Mouse (Mus musculus): Measurements from ENCODE around the gene Vmn2r5. TPM values are rescaled to one million over a fixed set of nuclear protein-coding genes. Genes with fewer than 3 reads are reported as not detected.
"Not testable (repeated sequence)": the region's sequence is repeated elsewhere in the genome, so short reads cannot be mapped to it uniquely, and the experiment has no call there.

Vmn2r5 gene
- polyA plus RNA-seq (2016; fragmentation: Nextera tagmentation; extraction: Ambion mirVana), result not detected in 2 replicates

GRCm38 (mm10) chr3:64509742-64510141 lies at the start of gene Vmn2r5:
Vmn2r5 (minus strand) TSS chr3:64509842.
- H3K27ac ChIP-seq (replicated peaks); H3K4me1 ChIP-seq; H3K36me3 ChIP-seq; H3K4me3 ChIP-seq; H3K27me3 ChIP-seq (ENCODE audit: low read depth, poor library complexity, severe bottlenecking); H3K9me3 ChIP-seq (replicated peaks); DNase-seq (ENCODE audit: low spot score): not testable (repeated sequence)
- WGBS, result 73% methylated on average over 1 of the region's 2 CpGs

DNA sequence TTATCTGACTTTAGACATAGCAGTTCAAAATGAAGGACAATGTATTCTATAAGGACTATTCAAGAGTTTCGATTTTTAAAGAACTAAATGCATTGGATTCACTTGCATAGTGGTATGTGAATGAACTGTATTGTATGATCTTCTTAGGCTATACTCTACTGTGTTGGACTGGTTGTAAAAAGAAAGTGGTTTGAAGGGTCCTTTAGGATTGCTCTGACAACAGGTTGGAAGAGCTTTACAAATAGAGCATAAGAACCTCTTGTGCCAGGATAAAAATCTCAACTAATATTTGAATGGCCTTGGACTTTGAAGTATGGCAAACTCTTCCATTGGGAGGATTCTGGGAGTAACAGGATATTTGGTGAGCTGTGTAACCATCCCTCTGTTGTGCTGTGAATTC lies 13.9 kb upstream of the Vmn2r5 start:
- not testable (repeated sequence) for H3K27ac ChIP-seq (replicated peaks); DNase-seq (ENCODE audit: low spot score); H3K36me3 ChIP-seq; H3K4me3 ChIP-seq; H3K27me3 ChIP-seq (ENCODE audit: low read depth, poor library complexity, severe bottlenecking); H3K4me1 ChIP-seq; H3K9me3 ChIP-seq (replicated peaks)
- WGBS, result 83% methylated on average over 1 of the region's 1 CpGs

Other genes with a start within 250 kb of the Vmn2r5 start
- not detected in 2 replicates for gene Vmn2r3, start 220.1 kb downstream of the Vmn2r5 start, polyA plus RNA-seq (2016; fragmentation: Nextera tagmentation; extraction: Ambion mirVana)
- gene Vmn2r4, start 94.5 kb downstream of the Vmn2r5 start, polyA plus RNA-seq (2016; fragmentation: Nextera tagmentation; extraction: Ambion mirVana), result not detected in 2 replicates
- not detected in 2 replicates for gene Vmn2r6, start 56.0 kb upstream of the Vmn2r5 start, polyA plus RNA-seq (2016; fragmentation: Nextera tagmentation; extraction: Ambion mirVana)